Mouse (Mus musculus) liver, adult 2 months (tissue): ENCODE results near the gene Cd44. TPM values are rescaled to one million over a fixed set of nuclear protein-coding genes. Genes with fewer than 3 reads are reported as not detected.

Source experiments
- DNase-seq: peaks from one replicate; pipeline ENCODE4 v3.0.0-alpha.2; 2011; ENCODE audit warnings: low read depth, low spot score; ENCODE audit errors: extremely low read depth
- H3K27ac ChIP-seq: fragments of 200-500 bp; replicated peaks from 2 replicates; pipeline ENCODE4 v1.5.1; 2012; ENCODE audit warnings: low read depth, mild to moderate bottlenecking, control low read depth, inconsistent platforms, low read length; ENCODE audit not compliant: insufficient read depth
- H3K27me3 ChIP-seq: fragments of 200-500 bp; 2 replicates; pipeline ENCODE4 v1.6.1; 2012; ENCODE audit warnings: mild to moderate bottlenecking, moderate library complexity, low read length, inconsistent platforms; ENCODE audit not compliant: control insufficient read depth, insufficient read depth
- H3K36me3 ChIP-seq: fragments of 200-500 bp; 2 replicates; pipeline ENCODE4 v1.6.1; 2012; ENCODE audit warnings: low read length, inconsistent platforms; ENCODE audit not compliant: control insufficient read depth, insufficient read depth
- H3K4me1 ChIP-seq: fragments of 200-500 bp; 2 replicates; pipeline ENCODE4 v1.6.1; 2011; ENCODE audit warnings: low read length; ENCODE audit not compliant: control insufficient read depth, insufficient read depth
- H3K4me3 ChIP-seq: fragments of 200-500 bp; 2 replicates; pipeline ENCODE4 v1.5.1; 2011; ENCODE audit warnings: low read depth, mild to moderate bottlenecking, control low read depth, low read length, moderate library complexity; ENCODE audit not compliant: insufficient read depth
- H3K79me2 ChIP-seq: fragments of 200-500 bp; 2 replicates; pipeline ENCODE4 v1.6.1; 2012; ENCODE audit warnings: inconsistent platforms, mild to moderate bottlenecking, low read length, moderate library complexity; ENCODE audit not compliant: control insufficient read depth, insufficient read depth
- H3K9ac ChIP-seq: fragments of 200-500 bp; 2 replicates; pipeline ENCODE4 v1.6.1; 2012; ENCODE audit warnings: low read depth, mild to moderate bottlenecking, control low read depth, inconsistent platforms, low read length
- CTCF ChIP-seq: fragments of 200-500 bp; IDR thresholded peaks from 2 replicates; pipeline ENCODE4 v1.5.1; 2011; ENCODE audit warnings: low read depth, low read length, control low read depth
- POLR2A ChIP-seq: fragments of 200-500 bp; IDR thresholded peaks from 2 replicates; pipeline ENCODE4 v1.6.1; 2011; ENCODE audit warnings: low read length, control low read depth; ENCODE audit not compliant: insufficient read depth; ENCODE audit errors: extremely low read depth
- WGBS: fragments of 180-500 bp; shearing (Covaris S2); methylation state at CpG from one replicate; pipeline ENCODE4 v1.1.7; 2018; 5-methylcytosine and 5-hydroxymethylcytosine counted together
- polyA plus RNA-seq: library from polyadenylated mRNA; depleted of rRNA; stranded (reverse); fragments of >200 nt; gene quantifications from 2 replicates; pipeline ENCODE4 v1.2.3, GENCODE M21; 2012
- total RNA-seq: library from RNA; depleted of rRNA; stranded (reverse); fragments of >200 nt; gene quantifications from 2 replicates; pipeline ENCODE4 v1.2.3, GENCODE M21; 2014

Gene Cd44
- total and polyA plus RNA-seq, 2 experiments, result 2.2 to 3.3 TPM

DNA sequence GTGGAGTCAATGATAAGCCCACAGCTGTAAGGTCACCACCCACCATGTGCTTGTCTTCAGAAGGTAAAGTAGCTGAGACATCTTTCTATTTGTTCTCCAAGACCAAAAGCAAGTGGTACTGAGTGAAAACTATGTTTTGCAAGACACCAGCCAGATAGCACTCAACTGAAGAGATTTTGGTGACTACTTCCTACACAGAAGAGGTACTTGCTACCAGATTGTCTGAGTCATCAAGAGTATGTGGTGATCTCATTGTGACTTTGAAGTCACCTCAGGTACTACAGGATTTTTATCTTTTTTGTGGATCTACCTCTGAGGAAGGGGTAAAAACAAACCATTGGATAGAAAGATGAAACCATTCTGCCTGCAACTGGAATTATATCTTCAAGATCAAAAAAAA is 69.9 kb downstream of the Cd44 start:
- no peaks in the 10 kb centered on the region for H3K79me2 ChIP-seq

DNA sequence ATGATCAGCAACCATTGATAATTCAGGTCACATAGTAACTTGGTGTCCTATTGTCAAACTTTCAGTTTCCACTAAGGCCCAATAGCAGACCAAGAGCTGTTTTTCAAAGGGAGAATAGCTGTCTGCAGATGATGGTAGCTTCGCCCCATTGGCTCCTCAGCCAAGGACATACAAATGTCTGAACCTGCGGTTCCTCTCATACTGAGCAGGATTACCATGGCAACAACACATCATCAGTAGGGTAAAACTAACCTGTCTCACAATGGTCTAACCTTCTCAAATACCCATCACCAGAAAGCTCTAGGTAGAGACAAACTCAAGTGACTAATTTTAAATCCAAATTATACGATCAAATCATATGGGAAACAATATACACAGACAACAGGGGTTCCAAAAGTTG is 72.3 kb downstream of the Cd44 start:
- Histone ChIP-seq H3K27ac (no peak overlapping the region), H3K9ac (no peak overlapping the region), H3K36me3 (no peaks in the 10 kb centered on the region), H3K27me3 (no peaks in the 10 kb centered on the region), H3K4me3 (no peak overlapping the region), H3K79me2 (no peaks in the 10 kb centered on the region), H3K4me1 (no peaks in the 10 kb centered on the region)
- no peak for DNase-seq
- 90% methylated on average over 3 of the region's 3 CpGs for WGBS
- TF ChIP-seq CTCF (no peak), POLR2A (no peak)

More for the DNA sequence above, 69.9 kb downstream of the Cd44 start:
- TF ChIP-seq CTCF (no peak), POLR2A (no peak)
- no peak for DNase-seq
- Histone ChIP-seq H3K36me3 (no peaks in the 10 kb centered on the region), H3K27ac (no peak overlapping the region), H3K4me3 (no peak overlapping the region), H3K4me1 (no peaks in the 10 kb centered on the region), H3K27me3 (no peaks in the 10 kb centered on the region), H3K9ac (no peak overlapping the region)

DNA sequence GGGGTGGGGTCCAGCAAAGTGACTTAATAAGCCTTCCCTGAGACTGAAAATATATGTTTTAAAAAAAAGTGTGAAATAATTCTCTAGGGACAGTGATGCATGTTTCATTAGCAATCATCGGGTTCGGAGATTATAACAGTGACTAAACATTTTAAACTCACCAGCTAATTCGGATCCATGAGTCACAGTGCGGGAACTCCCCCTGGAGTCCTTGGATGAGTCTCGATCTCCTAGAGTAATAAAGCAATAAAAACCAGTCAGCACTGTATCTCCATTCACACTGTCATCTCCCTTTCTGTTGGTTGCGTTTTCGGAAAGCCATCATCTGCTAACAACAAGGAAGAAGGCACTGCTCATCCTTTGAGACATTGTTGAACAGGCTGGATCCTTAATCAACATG is 73.1 kb downstream of the Cd44 start:
- DNase-seq, result no peak
- no peaks in the 10 kb centered on the region for H3K4me1 ChIP-seq
- no peaks in the 10 kb centered on the region for H3K27me3 ChIP-seq
- no peak overlapping the region for H3K4me3 ChIP-seq
- no peaks in the 10 kb centered on the region for H3K36me3 ChIP-seq
- TF ChIP-seq POLR2A (no peak), CTCF (no peak)
- no peaks in the 10 kb centered on the region for H3K79me2 ChIP-seq
- H3K9ac ChIP-seq, result no peak overlapping the region
- no peak overlapping the region for H3K27ac ChIP-seq
- 93% methylated on average over 7 of the region's 7 CpGs for WGBS

DNA sequence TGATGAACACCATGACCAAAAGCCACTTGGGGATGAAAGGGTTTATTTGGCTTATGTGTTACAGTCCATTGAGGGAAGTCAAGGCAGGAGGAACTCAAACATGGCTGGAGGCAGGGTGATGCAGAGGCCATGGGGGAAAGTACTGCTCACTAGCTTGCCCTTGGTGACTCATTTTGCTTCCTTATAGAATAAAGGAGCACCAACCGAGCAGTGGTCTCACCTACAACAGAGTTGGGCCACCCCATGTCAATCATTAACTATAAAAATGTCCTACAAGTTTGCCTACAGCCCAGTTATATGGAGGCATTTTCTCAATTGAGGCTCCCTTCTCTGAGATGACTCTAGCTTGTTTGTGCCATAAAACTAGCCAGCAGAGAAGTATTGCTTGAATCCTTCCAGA is 73.6 kb downstream of the Cd44 start:
- Histone ChIP-seq H3K27ac (no peak overlapping the region), H3K36me3 (no peaks in the 10 kb centered on the region), H3K4me1 (no peaks in the 10 kb centered on the region), H3K9ac (no peak overlapping the region), H3K27me3 (no peaks in the 10 kb centered on the region), H3K79me2 (no peaks in the 10 kb centered on the region), H3K4me3 (no peak overlapping the region)
- TF ChIP-seq CTCF (no peak), POLR2A (no peak)
- DNase-seq, result no peak
- WGBS, result 53% methylated on average over 1 of the region's 1 CpGs

DNA sequence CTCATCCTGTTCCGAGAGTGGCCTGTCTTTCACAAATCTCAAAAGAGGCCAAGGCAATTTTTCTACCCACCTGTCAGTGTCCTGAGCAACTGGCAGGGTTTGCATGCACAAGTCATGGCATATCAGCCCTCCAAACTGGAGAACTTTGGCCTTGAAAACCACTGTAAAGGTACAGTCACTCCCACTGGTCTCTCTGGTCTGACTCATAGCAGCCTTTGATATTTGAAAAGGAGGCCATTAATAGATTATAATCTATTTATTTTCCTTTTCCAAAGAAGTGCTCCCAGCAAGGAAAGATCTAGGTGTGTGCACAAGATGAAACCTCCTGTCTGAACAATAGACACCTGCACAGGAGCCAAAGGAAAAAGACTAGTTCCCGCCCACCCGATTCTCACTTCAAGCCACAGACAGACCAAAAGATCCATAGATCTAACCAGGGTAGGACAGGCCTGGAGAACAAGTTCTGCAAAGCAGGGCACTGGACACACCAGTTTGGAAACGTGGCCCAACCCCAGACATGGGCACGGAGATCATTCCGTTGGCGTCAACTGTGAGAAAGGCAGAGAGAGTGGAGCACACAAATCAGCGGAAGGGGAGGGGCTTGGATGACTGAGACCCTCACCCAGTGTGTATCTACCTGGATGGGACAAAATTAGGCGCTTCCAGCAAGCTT is 75.4 kb downstream of the Cd44 start:
- H3K9ac ChIP-seq, result no peak overlapping the region
- no peak for DNase-seq
- TF ChIP-seq POLR2A (no peak), CTCF (no peak)
- no peak overlapping the region for H3K27ac ChIP-seq
- H3K27me3 ChIP-seq, result no peaks in the 10 kb centered on the region
- WGBS, result 88% methylated on average over 9 of the region's 9 CpGs
- H3K79me2 ChIP-seq, result no peaks in the 10 kb centered on the region
- H3K4me3 ChIP-seq, result no peak overlapping the region
- no peaks in the 10 kb centered on the region for H3K4me1 ChIP-seq
- no peaks in the 10 kb centered on the region for H3K36me3 ChIP-seq

DNA sequence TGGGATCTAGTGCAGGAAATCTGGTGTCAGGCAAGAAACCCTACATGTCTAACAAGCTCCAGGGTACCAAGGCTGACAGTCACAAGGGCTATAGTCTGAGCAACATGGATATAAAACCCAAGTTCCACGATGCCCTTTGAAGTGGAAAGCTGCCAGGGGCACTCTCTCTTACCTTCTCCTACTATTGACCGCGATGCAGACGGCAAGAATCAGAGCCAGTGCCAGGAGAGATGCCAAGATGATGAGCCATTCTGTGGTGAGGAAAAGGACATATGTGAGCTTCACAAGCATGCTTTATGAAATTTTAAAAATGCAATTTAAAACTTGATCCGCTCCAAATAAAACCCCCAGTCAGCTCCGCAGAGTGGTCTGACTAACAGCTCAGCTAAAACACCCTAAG is 79.4 kb downstream of the Cd44 start:
- WGBS, result 89% methylated on average over 6 of the region's 6 CpGs
- Histone ChIP-seq H3K4me3 (no peak overlapping the region), H3K79me2 (no peaks in the 10 kb centered on the region), H3K4me1 (no peaks in the 10 kb centered on the region), H3K36me3 (no peaks in the 10 kb centered on the region), H3K9ac (no peak overlapping the region), H3K27ac (no peak overlapping the region), H3K27me3 (no peaks in the 10 kb centered on the region)
- DNase-seq, result no peak
- TF ChIP-seq POLR2A (no peak), CTCF (no peak)
